Mouse (Mus musculus) bone marrow, adult 2 months (tissue): ENCODE data around the gene Hes7. TPM values are rescaled to one million over a fixed set of nuclear protein-coding genes. Genes with fewer than 3 reads are reported as not detected.

Source experiments
- H3K27ac ChIP-seq: fragments of 200-500 bp; 2 replicates; pipeline ENCODE4 v1.5.1; 2012; ENCODE audit warnings: low read depth, mild to moderate bottlenecking, control low read depth, inconsistent platforms, low read length; ENCODE audit not compliant: control insufficient read depth, poor library complexity, insufficient read depth
- H3K4me1 ChIP-seq: fragments of 200-500 bp; 2 replicates; pipeline ENCODE4 v1.6.1; 2011; ENCODE audit warnings: low read length; ENCODE audit not compliant: control insufficient read depth, insufficient read depth
- H3K4me3 ChIP-seq: fragments of 200-500 bp; replicated peaks from 2 replicates; pipeline ENCODE3; 2011; ENCODE audit warnings: mild to moderate bottlenecking, low read depth, low read length, control low read depth; ENCODE audit not compliant: control insufficient read depth
- CTCF ChIP-seq: fragments of 200-500 bp; IDR thresholded peaks from 2 replicates; pipeline ENCODE4 v1.5.1; 2011; ENCODE audit warnings: low read length, control low read depth; ENCODE audit not compliant: control insufficient read depth, insufficient read depth
- POLR2A ChIP-seq: fragments of 200-500 bp; IDR thresholded peaks from 2 replicates; pipeline ENCODE4 v1.6.1; 2011; ENCODE audit warnings: low read depth, mild to moderate bottlenecking, control low read depth, low read length, borderline replicate concordance; ENCODE audit not compliant: control insufficient read depth
- WGBS: fragments of 180-500 bp; shearing (Covaris S2); methylation state at CpG from one replicate; pipeline ENCODE4 v1.1.7; 2018; 5-methylcytosine and 5-hydroxymethylcytosine counted together
- polyA plus RNA-seq: library from polyadenylated mRNA; stranded (reverse); fragments of >200 nt; gene quantifications from 2 replicates; pipeline ENCODE4 v1.2.4, GENCODE M21; 2011; ENCODE audit warnings: low replicate concordance; ENCODE audit not compliant: missing spikeins, insufficient read depth, insufficient read length

The Hes7 gene
- polyA plus RNA-seq, 1 experiment, result 1.1 TPM

DNA sequence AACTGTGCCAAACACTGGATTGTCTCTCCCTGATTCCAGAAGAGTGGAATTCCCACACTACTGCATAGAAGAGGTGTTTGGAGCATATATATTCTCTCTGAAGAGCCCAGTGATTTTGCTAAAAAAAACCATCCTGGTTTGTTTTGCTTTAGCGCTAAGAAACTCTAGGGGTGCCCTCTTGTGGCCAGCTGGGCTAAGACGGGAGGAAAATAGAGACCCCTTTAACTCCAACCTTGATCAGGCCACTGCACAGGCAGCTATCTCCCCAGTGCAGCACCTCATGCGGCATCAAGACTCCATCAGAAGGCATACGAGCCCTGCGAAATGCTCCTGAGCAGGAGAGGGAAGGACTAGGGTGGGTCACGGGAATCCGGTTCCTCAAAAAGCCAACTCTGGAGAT, 30.2 kb downstream of the Hes7 start:
- WGBS, result 3% methylated on average over 7 of the region's 7 CpGs
- no peak overlapping the region for H3K27ac ChIP-seq
- no peak overlapping the region for H3K4me3 ChIP-seq
- no peaks in the 10 kb centered on the region for H3K4me1 ChIP-seq
- TF ChIP-seq POLR2A, result no peak
- peak; percentile 39 for TF ChIP-seq CTCF

DNA sequence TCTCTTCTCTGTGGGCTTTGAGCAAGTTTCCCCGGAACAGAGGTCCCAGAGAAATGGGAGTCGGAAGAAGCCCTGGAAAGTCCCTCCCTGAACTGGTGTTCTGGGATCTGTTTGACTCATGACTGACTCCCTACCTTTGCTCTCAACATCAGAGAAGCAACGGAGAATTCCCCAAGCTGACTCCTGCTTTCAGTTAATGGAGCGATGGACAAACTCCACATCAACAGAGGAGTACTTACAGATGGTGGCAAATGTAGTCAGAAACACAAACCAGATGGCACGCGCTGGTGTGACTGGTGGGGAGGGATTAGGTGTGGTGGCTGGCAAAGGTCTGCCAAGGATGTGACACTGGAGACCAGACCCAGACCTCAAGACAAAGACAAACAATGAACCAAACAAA, 30.8 kb downstream of the Hes7 start:
- H3K4me1 ChIP-seq, result no peaks in the 10 kb centered on the region
- no peak overlapping the region for H3K4me3 ChIP-seq
- WGBS, result 64% methylated on average over 6 of the region's 6 CpGs
- no peak for TF ChIP-seq POLR2A
- TF ChIP-seq CTCF, result no peak
- no peak overlapping the region for H3K27ac ChIP-seq

DNA sequence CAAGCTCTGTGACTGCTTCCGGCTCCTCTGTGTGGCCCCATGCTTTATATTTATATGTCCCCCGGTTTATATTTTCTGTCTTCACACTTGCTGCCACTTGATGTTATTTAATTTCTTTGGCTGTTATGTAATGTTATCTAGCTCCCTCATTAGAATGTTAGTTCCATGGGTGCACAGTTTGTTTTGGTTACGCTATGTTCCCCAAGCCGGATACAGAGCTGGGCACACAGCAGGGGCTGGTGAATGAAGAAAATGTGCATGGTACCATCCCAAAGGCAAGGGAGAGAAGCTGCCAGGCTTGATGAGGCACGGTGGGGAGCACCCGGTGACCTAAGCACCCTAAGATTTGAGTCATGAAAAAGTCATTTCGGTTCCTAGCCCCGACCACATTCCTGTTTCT, 33.6 kb downstream of the Hes7 start:
- 77% methylated on average over 8 of the region's 8 CpGs for WGBS
- TF ChIP-seq POLR2A, result no peak
- no peak for TF ChIP-seq CTCF
- Histone ChIP-seq H3K4me1 (no peaks in the 10 kb centered on the region), H3K27ac (no peak overlapping the region), H3K4me3 (no peak overlapping the region)

DNA sequence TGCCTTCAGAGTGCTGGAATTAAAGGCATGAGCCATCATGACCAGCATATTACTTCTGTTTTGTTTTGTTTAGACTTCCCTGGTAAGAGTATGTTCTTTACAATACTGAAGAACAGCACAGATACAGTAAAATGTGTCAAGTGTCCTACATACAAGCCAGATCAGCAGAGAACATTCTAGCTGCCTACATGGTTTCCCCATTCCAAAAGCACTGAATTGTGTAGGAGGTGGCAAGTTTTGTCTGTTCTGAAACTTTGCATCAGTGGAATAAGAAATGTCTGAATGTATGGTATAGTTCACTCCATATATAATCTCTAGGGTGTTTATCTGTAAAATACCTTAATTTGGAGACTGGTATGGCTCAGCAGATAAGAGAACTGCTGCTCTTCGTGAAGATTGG, 35.1 kb downstream of the Hes7 start:
- no peak for TF ChIP-seq POLR2A
- TF ChIP-seq CTCF, result no peak
- no peak overlapping the region for H3K4me3 ChIP-seq
- H3K27ac ChIP-seq, result no peak overlapping the region
- H3K4me1 ChIP-seq, result no peaks in the 10 kb centered on the region
- WGBS, result 23% methylated on average over 1 of the region's 1 CpGs

DNA sequence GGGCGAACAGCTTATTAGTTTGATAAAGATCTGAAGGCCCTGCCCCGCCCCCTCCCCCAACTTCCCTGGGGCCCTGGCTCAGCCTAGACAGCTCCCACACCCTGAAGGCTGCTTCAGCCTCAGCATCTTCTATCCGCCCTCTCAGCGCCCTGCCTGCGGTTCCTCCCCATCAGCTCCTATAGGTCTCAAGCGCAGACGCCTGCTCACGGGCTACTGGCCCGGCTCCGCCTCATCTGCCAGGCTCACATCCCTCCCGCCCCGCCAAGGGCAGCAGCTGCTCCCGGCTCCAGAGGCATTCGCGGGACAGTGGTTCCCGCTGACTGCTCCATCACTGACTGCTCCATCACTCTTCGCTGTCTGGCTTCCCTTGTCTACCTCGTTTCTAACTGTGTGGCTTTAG, 36.6 kb downstream of the Hes7 start, which contains the start of gene Alox12b:
Gene Alox12b (plus strand): TSS at position 190 of the 400 bp plus-strand sequence.
- TF ChIP-seq CTCF, result no peak
- TF ChIP-seq POLR2A, result no peak
- 9% methylated on average over 18 of the region's 18 CpGs for WGBS
- H3K4me3 ChIP-seq, result no peak within 1 kb of the TSS
- no peak within 1 kb of the TSS for H3K27ac ChIP-seq
- H3K4me1 ChIP-seq, result no peaks in the 10 kb centered on the region

DNA sequence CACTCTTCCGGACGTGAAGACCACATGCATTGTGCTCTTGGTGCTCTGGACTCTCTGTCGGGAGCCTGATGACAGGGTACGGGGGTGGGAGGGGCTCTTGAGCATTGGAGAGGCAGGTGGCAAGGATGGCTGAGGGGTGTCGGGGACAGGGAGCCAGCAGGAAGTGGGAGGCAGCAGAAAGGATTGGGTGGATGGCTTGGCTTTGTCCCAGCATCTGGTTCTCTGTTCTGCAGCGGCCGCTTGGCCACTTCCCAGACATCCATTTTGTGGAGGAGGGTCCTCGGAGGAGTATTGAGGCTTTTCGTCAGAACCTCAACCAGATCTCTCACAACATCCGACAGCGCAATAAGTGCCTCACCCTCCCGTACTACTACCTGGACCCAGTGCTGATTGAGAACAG, 49.1 kb downstream of the Hes7 start:
- no peak overlapping the region for H3K4me3 ChIP-seq
- 84% methylated on average over 12 of the region's 12 CpGs for WGBS
- no peak for TF ChIP-seq POLR2A
- TF ChIP-seq CTCF, result no peak
- no peak overlapping the region for H3K27ac ChIP-seq
- H3K4me1 ChIP-seq, result no peaks in the 10 kb centered on the region

DNA sequence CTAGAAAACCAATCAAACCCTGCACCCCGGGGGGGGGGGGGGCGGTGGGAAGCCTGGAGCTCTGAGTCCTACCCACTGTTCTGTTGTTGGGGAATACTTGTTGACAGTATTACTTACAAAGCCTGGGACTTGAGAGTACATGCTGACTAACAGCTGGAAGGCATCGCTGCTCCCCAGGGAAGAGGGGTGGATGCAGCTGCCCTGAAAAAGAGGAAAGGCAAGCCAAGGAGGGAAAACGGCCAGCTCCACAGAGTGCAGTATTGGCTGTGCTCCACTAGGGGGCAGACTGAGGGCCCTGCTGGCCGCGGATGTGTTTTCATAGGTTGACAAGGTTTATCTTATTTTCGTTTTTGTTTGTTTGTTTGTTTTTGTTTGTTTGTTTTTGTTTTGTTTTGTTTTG, 51.4 kb downstream of the Hes7 start:
- Histone ChIP-seq H3K27ac (no peak overlapping the region), H3K4me3 (no peak overlapping the region), H3K4me1 (no peaks in the 10 kb centered on the region)
- 32% methylated on average over 7 of the region's 7 CpGs for WGBS
- TF ChIP-seq POLR2A (no peak), CTCF (peak; percentile 80)

DNA sequence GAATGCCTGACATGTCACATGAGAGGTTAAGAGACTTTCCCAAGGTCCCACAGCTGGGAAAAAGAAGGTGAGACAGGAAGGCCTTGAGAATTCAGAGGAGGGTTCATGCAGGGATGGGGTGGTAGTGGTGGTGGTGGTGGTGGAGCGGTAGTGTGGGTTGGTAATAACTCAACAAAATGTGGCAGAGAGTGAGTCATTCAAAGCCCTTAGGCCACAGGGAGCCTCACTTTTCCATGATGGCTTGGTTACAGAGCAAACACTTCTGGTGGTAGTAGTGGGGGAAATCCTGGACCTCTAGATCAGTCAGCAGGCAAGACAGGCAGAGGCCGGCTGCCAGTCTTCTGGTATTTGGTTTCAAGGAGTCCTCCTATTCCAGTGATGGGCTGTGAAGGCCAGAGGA, 52.4 kb downstream of the Hes7 start:
- H3K27ac ChIP-seq, result no peak overlapping the region
- 79% methylated on average over 2 of the region's 2 CpGs for WGBS

More for the DNA sequence above, 52.4 kb downstream of the Hes7 start:
- H3K4me1 ChIP-seq, result no peaks in the 10 kb centered on the region
- H3K4me3 ChIP-seq, result no peak overlapping the region
- TF ChIP-seq POLR2A, result no peak
- TF ChIP-seq CTCF, result no peak

Other genes with a start within 250 kb of the Hes7 start
- 21.2 and 25.6 TPM in 2 replicates for gene Ndel1, start 248.5 kb upstream of the Hes7 start, polyA plus RNA-seq
- 1.4 TPM in 1 of 2 replicates, not detected in the other for gene Rnf222, start 231.9 kb upstream of the Hes7 start, polyA plus RNA-seq
- 2,007 and 3,389 TPM in 2 replicates for gene Rpl26, start 218.8 kb upstream of the Hes7 start, polyA plus RNA-seq
- gene Odf4, start 193.3 kb upstream of the Hes7 start, polyA plus RNA-seq, result not detected in 2 replicates
- 1.9 and 4.5 TPM in 2 replicates for gene Arhgef15, start 162.9 kb upstream of the Hes7 start, polyA plus RNA-seq
- 1.6 and 2.9 TPM in 2 replicates for gene Slc25a35, start 152.3 kb upstream of the Hes7 start, polyA plus RNA-seq
- 18.3 and 38.3 TPM in 2 replicates for gene Rangrf, start 145.2 kb upstream of the Hes7 start, polyA plus RNA-seq
- gene Pfas, start 111.9 kb upstream of the Hes7 start, polyA plus RNA-seq, result 26.1 and 34.4 TPM in 2 replicates
- 19.0 and 38.1 TPM in 2 replicates for gene Ctc1, start 104.5 kb upstream of the Hes7 start, polyA plus RNA-seq
- gene Aurkb, start 74.8 kb upstream of the Hes7 start, polyA plus RNA-seq, result 53.2 and 100 TPM in 2 replicates
- gene Borcs6, start 60.7 kb upstream of the Hes7 start, polyA plus RNA-seq, result 16.4 and 18.4 TPM in 2 replicates
- gene Tmem107, start 49.6 kb upstream of the Hes7 start, polyA plus RNA-seq, result 16.3 and 31.0 TPM in 2 replicates
- 50.5 and 55.9 TPM in 2 replicates for gene Vamp2, start 31.9 kb upstream of the Hes7 start, polyA plus RNA-seq
- 28.8 and 46.2 TPM in 2 replicates for gene Per1, start 25.2 kb upstream of the Hes7 start, polyA plus RNA-seq
- gene 9130213A22Rik, start 2.2 kb downstream of the Hes7 start, polyA plus RNA-seq, result not detected in 2 replicates
- 0.82 TPM in 1 of 2 replicates, not detected in the other for gene Aloxe3, start 5.5 kb downstream of the Hes7 start, polyA plus RNA-seq
- not detected in 2 replicates for gene Alox12b, start 36.6 kb downstream of the Hes7 start, polyA plus RNA-seq
- not detected in 2 replicates for gene Alox8, start 77.4 kb downstream of the Hes7 start, polyA plus RNA-seq
- gene Gucy2e, start 116.6 kb downstream of the Hes7 start, polyA plus RNA-seq, result not detected in 2 replicates
- gene Cntrob, start 203.4 kb downstream of the Hes7 start, polyA plus RNA-seq, result 43.7 and 59.8 TPM in 2 replicates
- 50.7 and 71.7 TPM in 2 replicates for gene Trappc1, start 203.6 kb downstream of the Hes7 start, polyA plus RNA-seq
- gene Kcnab3, start 205.9 kb downstream of the Hes7 start, polyA plus RNA-seq, result not detected in 2 replicates
- gene Rnf227, start 220.1 kb downstream of the Hes7 start, polyA plus RNA-seq, result 1.7 TPM in 1 of 2 replicates, not detected in the other
- gene Chd3, start 249.0 kb downstream of the Hes7 start, polyA plus RNA-seq, result 49.6 and 54.5 TPM in 2 replicates